Mouse (Mus musculus) heart, embryonic 11.5 days (tissue): ENCODE measurements around the gene Spata25. TPM values are rescaled to one million over a fixed set of nuclear protein-coding genes. Genes with fewer than 3 reads are reported as not detected.
"Not testable (repeated sequence)": the region's sequence is repeated elsewhere in the genome, so short reads cannot be mapped to it uniquely, and the experiment has no call there.

Experiments used
- ATAC-seq: fragments of 200-750 bp; cut with Nextera tagmentation; replicated peaks from 2 replicates; pipeline ENCODE4 v1.8.0; 2017; ENCODE audit warnings: moderate library complexity; ENCODE audit not compliant: insufficient number of reproducible peaks, low FRiP score, low TSS enrichment
- H3K27ac ChIP-seq: fragments of 300-500 bp; sonication (generic); 2 replicates; pipeline ENCODE4 v1.5.1; 2014; ENCODE audit warnings: mild to moderate bottlenecking, low read depth, low read length
- H3K27me3 ChIP-seq: fragments of 300-500 bp; sonication (generic); 2 replicates; pipeline ENCODE4 v1.6.1; 2014; ENCODE audit warnings: mild to moderate bottlenecking, low read length, mixed read lengths; ENCODE audit not compliant: control insufficient read depth, insufficient read depth
- H3K36me3 ChIP-seq: fragments of 300-500 bp; sonication (generic); 2 replicates; pipeline ENCODE4 v1.6.1; 2014; ENCODE audit warnings: mild to moderate bottlenecking, low read length, moderate library complexity, mixed read lengths; ENCODE audit not compliant: control insufficient read depth, insufficient read depth
- H3K4me1 ChIP-seq: fragments of 300-500 bp; sonication (generic); 2 replicates; pipeline ENCODE4 v1.6.1; 2014; ENCODE audit warnings: low read length; ENCODE audit not compliant: control insufficient read depth, insufficient read depth
- H3K4me2 ChIP-seq: fragments of 300-500 bp; sonication (generic); 2 replicates; pipeline ENCODE4 v1.6.1; 2014; ENCODE audit warnings: mild to moderate bottlenecking, moderate library complexity
- H3K4me3 ChIP-seq: fragments of 300-500 bp; sonication (generic); 2 replicates; pipeline ENCODE4 v1.5.1; 2014; ENCODE audit warnings: low read depth, low read length
- H3K9ac ChIP-seq: fragments of 300-500 bp; sonication (generic); 2 replicates; pipeline ENCODE4 v1.6.1; 2014; ENCODE audit warnings: mild to moderate bottlenecking, low read depth, low read length, moderate library complexity
- H3K9me3 ChIP-seq: fragments of 300-500 bp; sonication (generic); replicated peaks from 2 replicates; pipeline ENCODE4 v1.6.1; 2016; ENCODE audit warnings: low read length; ENCODE audit not compliant: control insufficient read depth
- WGBS: fragments of 180-500 bp; shearing (Covaris S2); extraction: QIAGEN DNeasy Blood & Tissue Kit; methylation state at CpG from one replicate; pipeline ENCODE4 v1.1.7; 2014; ENCODE audit not compliant: insufficient replicate concordance; 5-methylcytosine and 5-hydroxymethylcytosine counted together
- polyA plus RNA-seq: library from polyadenylated mRNA; unstranded; fragments of >200 nt; fragmentation: Nextera tagmentation; extraction: Ambion mirVana; gene quantifications from 2 replicates; pipeline ENCODE4 v1.2.1, GENCODE M21; 2014

Gene Spata25
- polyA plus RNA-seq, 1 experiment from 2014 or later, result not detected

DNA sequence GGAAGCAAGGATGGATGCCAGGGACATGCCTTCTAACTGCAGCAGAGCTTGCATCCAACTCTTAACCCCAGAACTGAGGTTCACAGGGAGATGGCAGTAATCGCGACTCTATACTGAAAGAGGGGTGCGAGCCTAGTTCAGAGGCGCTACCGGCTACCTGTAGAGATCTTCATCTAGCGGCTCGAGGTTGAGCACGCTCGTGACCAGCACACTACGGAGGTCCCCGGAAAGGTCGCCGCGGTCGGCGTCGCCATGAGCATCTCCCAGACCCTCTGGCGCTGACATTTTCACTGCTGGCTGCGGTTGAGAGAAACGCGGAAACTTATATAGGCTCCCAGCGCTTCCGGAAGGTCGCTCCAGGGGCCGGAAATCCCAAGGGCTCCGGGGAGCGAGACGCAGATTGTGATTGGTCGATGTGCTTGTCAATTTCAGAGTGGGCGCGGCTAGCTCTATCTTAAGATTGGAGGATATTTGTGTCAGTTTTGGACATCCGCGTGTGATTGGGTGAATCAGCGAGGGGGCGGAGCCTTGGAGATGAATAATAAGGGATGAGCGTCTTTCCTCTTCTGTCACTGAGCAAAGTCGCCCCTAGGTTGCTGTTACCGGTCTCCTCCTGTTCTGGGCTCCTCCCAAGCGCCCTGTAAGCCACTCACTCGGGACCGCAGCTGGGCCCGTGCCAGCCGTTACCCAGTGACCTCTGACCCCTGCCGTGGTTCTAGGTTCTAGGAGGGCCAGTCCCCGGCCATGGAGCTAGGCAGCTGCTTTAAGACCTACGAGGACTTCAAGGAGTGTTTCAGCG, 23.6 kb downstream of the Spata25 start, which contains the start of the genes Acot8 and Zswim3:
TSS of gene Acot8 (minus strand) at position 350 of the 799 bp plus-strand sequence.
TSS of gene Zswim3 (plus strand) at position 566 of the 799 bp plus-strand sequence.
- peak within 1 kb of the TSS; percentile 87 for H3K27ac ChIP-seq
- H3K36me3 ChIP-seq, result peaks cover 2% of the 10 kb centered on the region; the same call in 1 of the 2 replicates
- no peaks in the 10 kb centered on the region for H3K9me3 ChIP-seq
- no peaks in the 10 kb centered on the region for H3K27me3 ChIP-seq
- WGBS, result under 1% methylated on average over 47 of the region's 47 CpGs
- peak within 1 kb of the TSS; percentile 88 for H3K4me3 ChIP-seq
- H3K4me1 ChIP-seq, result peaks cover 10% of the 10 kb centered on the region
- peak within 1 kb of the TSS; percentile 70 for H3K4me2 ChIP-seq
- peak; percentile 96 for ATAC-seq
- H3K9ac ChIP-seq, result peak within 1 kb of the TSS; percentile 85

GRCm38 (mm10) chr2:164803921-164804313, 24.4 kb downstream of the Spata25 start:
- ATAC-seq, result no peak
- no peaks in the 10 kb centered on the region for H3K9me3 ChIP-seq
- H3K4me2 ChIP-seq, result peak overlapping the region; percentile 70
- WGBS, result 61% methylated on average over 1 of the region's 1 CpGs
- H3K36me3 ChIP-seq, result peaks cover 2% of the 10 kb centered on the region; the same call in 1 of the 2 replicates
- H3K9ac ChIP-seq, result peak overlapping the region; percentile 85
- peak overlapping the region; percentile 88 for H3K4me3 ChIP-seq
- H3K27ac ChIP-seq, result no peak overlapping the region
- H3K27me3 ChIP-seq, result no peaks in the 10 kb centered on the region
- H3K4me1 ChIP-seq, result peaks cover 10% of the 10 kb centered on the region

DNA sequence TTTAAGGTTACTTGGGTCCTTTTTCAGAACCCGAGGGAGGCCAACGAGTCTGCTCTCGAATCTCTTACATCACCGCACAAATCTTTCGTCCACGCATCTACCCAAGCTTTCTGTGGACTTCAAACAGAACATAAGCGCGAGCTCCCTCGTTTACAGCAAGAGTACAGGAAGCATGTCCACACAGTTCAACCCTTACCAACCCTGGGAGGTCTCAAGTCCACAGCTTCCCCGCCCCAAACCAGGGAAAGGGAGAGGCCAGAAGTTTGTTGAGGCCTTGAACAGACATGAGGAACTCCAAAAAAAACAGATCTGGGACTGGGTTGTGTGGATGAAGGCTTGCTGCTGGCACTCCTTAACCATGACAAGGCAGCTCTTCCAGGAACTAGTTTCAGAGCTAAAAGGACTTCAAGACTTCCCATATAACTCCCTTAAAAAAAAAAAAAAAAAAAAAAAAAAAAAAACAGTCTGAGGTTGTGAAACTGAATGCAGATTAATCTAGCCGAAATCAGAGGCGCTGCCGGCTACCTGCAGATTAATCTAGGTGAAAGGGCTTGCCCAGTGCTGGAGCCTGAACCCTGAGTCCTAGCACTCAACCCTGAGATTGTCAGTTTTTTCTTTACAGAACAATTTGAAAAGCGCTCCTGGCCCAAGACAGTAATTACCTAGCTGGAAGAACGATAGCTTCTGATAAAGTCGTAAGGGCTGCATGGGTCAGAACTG, 25.0 kb downstream of the Spata25 start:
- WGBS, result 91% methylated on average over 16 of the region's 16 CpGs
- Histone ChIP-seq H3K27me3 (no peaks in the 10 kb centered on the region), H3K9ac (peak overlapping the region; percentile 85), H3K9me3 (no peaks in the 10 kb centered on the region), H3K27ac (no peak overlapping the region), H3K4me1 (peaks cover 10% of the 10 kb centered on the region), H3K4me3 (peak overlapping the region; percentile 88), H3K4me2 (peak overlapping the region; percentile 70), H3K36me3 (peaks cover 2% of the 10 kb centered on the region; the same call in 1 of the 2 replicates)
- no peak for ATAC-seq

DNA sequence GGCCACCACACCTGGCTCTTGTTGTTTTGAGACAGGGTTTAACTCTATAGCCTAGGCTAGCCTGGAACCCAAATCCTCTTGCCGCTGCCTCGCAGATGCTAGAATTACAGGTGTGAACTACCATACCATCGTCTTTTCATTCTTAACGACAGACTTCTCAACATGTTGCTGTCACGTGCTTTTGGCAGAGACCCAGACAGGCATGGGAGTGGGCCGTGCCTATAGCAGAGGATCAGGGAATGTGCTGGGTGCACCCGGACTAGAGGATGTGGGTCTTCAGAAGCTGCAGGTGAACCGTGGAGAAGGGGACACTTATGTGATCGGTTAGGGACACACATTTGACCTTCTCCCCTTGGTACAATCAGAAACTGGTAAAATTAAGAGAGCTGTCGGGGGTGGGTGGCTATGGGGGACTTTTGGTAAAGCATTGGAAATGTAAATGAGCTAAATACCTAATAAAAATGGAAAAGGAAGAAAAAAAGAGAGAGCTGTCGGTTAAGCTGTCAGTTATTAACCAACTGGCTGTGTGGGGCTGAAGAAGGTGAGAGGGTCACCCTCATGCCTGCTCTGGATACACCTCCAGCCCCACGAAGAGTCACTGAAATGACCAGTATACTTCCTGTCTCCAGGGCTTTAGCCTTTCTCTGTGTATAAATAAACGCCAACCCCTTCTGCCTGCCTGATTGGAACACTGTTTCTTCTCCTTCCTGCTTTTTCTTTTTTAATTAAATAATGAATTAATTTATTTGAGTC, 27.9 kb downstream of the Spata25 start:
- WGBS, result 88% methylated on average over 13 of the region's 13 CpGs
- H3K27ac ChIP-seq, result no peak overlapping the region
- H3K27me3 ChIP-seq, result no peaks in the 10 kb centered on the region
- ATAC-seq, result no peak
- H3K9ac ChIP-seq, result no peak overlapping the region
- H3K4me3 ChIP-seq, result no peak overlapping the region
- H3K9me3 ChIP-seq, result no peaks in the 10 kb centered on the region
- peaks cover 6% of the 10 kb centered on the region for H3K4me1 ChIP-seq
- H3K36me3 ChIP-seq, result peaks cover 10% of the 10 kb centered on the region; the same call in 1 of the 2 replicates
- no peak overlapping the region for H3K4me2 ChIP-seq

DNA sequence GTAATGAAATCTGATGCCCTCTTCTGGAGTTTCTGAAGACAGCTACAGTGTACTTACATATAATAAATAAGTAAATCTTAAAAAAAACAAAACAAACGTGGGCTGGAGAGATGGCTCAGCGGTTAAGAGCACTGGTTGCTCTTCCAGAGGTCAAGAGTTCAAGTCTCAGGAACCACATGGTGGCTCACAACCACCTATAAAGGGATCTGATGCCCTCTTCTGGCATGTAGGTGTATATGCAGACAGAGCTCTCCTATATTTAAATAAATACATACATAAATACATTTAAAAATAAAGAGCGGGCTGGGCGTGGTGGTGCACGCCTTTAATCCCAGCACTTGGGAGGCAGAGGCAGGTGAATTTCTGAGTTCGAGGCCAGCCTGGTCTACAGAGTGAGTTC, 29.8 kb downstream of the Spata25 start:
- not testable (repeated sequence) for H3K4me3 ChIP-seq, H3K9ac ChIP-seq, H3K27me3 ChIP-seq, H3K4me2 ChIP-seq, H3K4me1 ChIP-seq, H3K9me3 ChIP-seq, H3K27ac ChIP-seq, ATAC-seq
- 74% methylated on average over 6 of the region's 6 CpGs for WGBS
- H3K36me3 ChIP-seq, result peaks cover 15% of the 10 kb centered on the region; the same call in 1 of the 2 replicates

DNA sequence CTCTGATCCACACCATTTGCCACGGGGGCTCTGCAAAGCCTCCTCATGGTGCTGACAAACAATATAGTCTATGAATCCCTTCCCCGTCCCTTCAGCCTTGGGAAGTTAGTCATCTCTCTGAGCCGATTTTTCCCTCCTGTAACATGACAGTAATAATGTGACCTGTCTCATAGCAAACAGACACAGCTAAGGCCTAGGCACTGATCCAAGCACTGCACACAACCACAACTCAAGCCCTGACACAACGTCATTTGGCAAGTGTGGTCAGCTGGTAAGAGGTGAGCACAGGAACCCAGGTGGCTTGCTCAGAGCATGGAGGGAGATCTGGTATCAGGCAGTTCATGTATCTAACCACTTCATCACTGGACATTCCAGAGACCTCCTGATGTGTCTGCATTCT, 32.5 kb downstream of the Spata25 start:
- Histone ChIP-seq H3K4me3 (no peak overlapping the region), H3K9me3 (no peaks in the 10 kb centered on the region), H3K4me1 (0 out of 2 replicates have a peak, but pooled peaks cover 7% of the 10 kb centered on the region), H3K27me3 (no peaks in the 10 kb centered on the region), H3K9ac (no peak overlapping the region), H3K36me3 (peaks cover 20% of the 10 kb centered on the region; the same call in 1 of the 2 replicates), H3K27ac (no peak overlapping the region), H3K4me2 (no peak overlapping the region)
- ATAC-seq, result no peak
- WGBS, result 77% methylated on average over 4 of the region's 4 CpGs

DNA sequence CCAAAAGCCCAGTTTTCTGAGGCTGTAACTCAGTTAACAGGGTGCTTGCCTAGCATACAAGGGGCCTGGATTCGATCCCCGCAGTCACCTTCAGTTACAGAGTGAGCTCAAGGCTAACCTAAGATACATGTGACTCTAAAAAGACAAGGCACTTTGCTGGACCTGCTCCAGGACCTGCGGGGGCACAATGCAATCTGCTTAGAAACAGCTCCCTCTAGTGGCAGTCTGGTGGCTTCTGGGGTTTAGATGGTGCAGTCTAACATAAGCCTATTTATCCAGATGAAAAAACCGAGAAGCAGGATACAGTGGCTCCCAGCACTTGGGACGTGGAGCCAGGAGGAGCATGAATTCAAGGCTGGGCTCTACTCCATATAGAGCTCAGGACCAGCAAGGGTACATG, 34.0 kb downstream of the Spata25 start:
- no peak; the same call in 1 of the 2 replicates for ATAC-seq
- peaks cover 18% of the 10 kb centered on the region; the same call in 1 of the 2 replicates for H3K36me3 ChIP-seq
- no peak overlapping the region for H3K27ac ChIP-seq
- no peaks in the 10 kb centered on the region for H3K27me3 ChIP-seq
- no peak overlapping the region for H3K4me2 ChIP-seq
- H3K9ac ChIP-seq, result no peak overlapping the region
- H3K9me3 ChIP-seq, result no peaks in the 10 kb centered on the region
- 0 out of 2 replicates have a peak, but pooled peaks cover 7% of the 10 kb centered on the region for H3K4me1 ChIP-seq
- WGBS, result 37% methylated on average over 5 of the region's 5 CpGs
- H3K4me3 ChIP-seq, result no peak overlapping the region

- 88% methylated on average over 2 of the region's 2 CpGs for WGBS
- Histone ChIP-seq H3K4me2 (no peak overlapping the region), H3K4me1 (0 out of 2 replicates have a peak, but pooled peaks cover 7% of the 10 kb centered on the region), H3K9me3 (no peaks in the 10 kb centered on the region), H3K27me3 (no peaks in the 10 kb centered on the region), H3K27ac (peak overlapping the region; percentile 74; the same call in 1 of the 2 replicates), H3K36me3 (peaks cover 18% of the 10 kb centered on the region; the same call in 1 of the 2 replicates), H3K4me3 (no peak overlapping the region), H3K9ac (no peak overlapping the region)
- no peak for ATAC-seq
Measured at GRCm38 (mm10) chr2:164793772-164794171, 34.6 kb downstream of the Spata25 start.
